Mouse (Mus musculus): ENCODE measurements at regions not wholly inside any gene's neighbourhood (a gene's known extent, or its start where the extent isn't known, plus 50 kb on each side); places are given as distances from the start of the nearest gene placed in this dataset.
"Not testable (repeated sequence)": the region's sequence is repeated elsewhere in the genome, so short reads cannot be mapped to it uniquely, and the experiment has no call there.

DNA sequence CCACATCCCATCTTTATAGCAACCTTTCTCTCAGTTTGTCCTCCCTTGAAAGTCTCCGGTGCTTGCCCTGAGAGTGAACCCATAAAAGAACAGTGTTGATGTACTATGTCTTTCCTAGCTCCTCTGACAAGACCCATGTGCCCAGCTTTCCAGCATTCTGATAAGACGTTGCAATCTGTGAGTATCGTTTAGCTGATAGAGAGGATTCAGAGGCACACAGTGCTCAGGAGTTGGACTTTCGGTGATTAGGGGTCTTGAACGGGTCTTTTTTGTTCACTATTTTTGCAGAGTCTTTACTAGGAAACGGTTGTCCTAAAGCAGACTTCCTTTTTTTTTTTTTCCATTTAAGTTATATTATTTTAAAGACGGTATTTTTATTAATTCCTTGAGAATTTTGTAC, 122.3 kb upstream of the Cpsf6 start:
- H3K27ac ChIP-seq: no peak overlapping the region
- H3K36me3 ChIP-seq (ENCODE audit: inconsistent target): no peaks in the 10 kb centered on the region
- WGBS (ENCODE audit: missing documents): 83% methylated on average over 7 of the region's 7 CpGs
- no peak overlapping the region for H3K4me3 ChIP-seq (ENCODE audit: inconsistent target)
- no peaks in the 10 kb centered on the region for H3K79me2 ChIP-seq (ENCODE audit: inconsistent target)

- no peaks in the 10 kb centered on the region for H3K79me2 ChIP-seq (ENCODE audit: inconsistent target)
- no peak overlapping the region for H3K27ac ChIP-seq
- WGBS (ENCODE audit: missing documents): 100% methylated on average over 1 of the region's 1 CpGs
- H3K4me3 ChIP-seq (ENCODE audit: inconsistent target): no peak overlapping the region
- H3K36me3 ChIP-seq (ENCODE audit: inconsistent target): no peaks in the 10 kb centered on the region
Measured at GRCm38 (mm10) chr10:117501426-117501825, 121.6 kb upstream of the Cpsf6 start.

DNA sequence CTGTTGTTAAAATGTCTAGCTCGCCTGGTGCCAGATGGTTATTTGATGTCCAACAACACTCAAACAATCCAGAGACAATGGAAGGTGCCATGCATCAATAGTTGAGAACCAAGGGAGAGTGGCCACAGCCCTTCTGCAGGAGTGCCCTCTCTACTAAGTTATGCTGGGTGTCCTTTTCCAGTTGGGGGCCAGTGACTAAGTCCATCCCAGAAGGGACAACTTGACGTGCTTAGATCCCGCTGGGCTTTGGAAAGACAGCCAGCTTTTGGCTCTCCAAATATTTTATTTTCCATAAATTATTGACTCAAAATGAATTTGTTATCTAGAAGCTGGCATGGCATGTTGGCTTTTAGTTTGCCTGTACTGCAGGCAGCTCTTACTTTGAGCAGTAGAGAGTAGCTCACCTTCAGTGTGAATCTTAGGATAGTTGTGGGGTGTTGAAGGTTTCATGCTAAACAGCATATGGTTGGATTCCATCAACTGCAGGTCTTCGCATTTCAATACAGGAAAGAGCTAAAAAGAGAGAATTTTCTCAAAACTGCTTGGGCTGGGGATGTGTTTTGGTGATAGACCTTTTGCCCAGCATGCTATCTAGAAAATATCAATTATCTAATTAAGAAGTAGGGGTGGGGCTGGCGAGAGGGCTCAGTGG, 120.8 kb upstream of the Cpsf6 start:
- H3K79me2 ChIP-seq (ENCODE audit: inconsistent target): no peaks in the 10 kb centered on the region
- H3K4me3 ChIP-seq (ENCODE audit: inconsistent target): no peak overlapping the region
- WGBS (ENCODE audit: missing documents): 93% methylated on average over 5 of the region's 5 CpGs
- H3K27ac ChIP-seq: no peak overlapping the region
- no peaks in the 10 kb centered on the region for H3K36me3 ChIP-seq (ENCODE audit: inconsistent target)

- Histone ChIP-seq H3K79me2 (ENCODE audit: inconsistent target) (no peaks in the 10 kb centered on the region), H3K36me3 (ENCODE audit: inconsistent target) (no peaks in the 10 kb centered on the region), H3K4me3 (ENCODE audit: inconsistent target) (no peak overlapping the region), H3K27ac (no peak overlapping the region)
- WGBS (ENCODE audit: missing documents): 94% methylated on average over 6 of the region's 6 CpGs
Measured at GRCm38 (mm10) chr10:117499864-117500453, 120.1 kb upstream of the Cpsf6 start.

GRCm38 (mm10) chr10:117499177-117499863, 119.5 kb upstream of the Cpsf6 start:
- WGBS (ENCODE audit: missing documents): 90% methylated on average over 6 of the region's 8 CpGs
- no peaks in the 10 kb centered on the region for H3K36me3 ChIP-seq (ENCODE audit: inconsistent target)
- H3K4me3 ChIP-seq (ENCODE audit: inconsistent target): no peak overlapping the region
- H3K27ac ChIP-seq: no peak overlapping the region
- no peaks in the 10 kb centered on the region for H3K79me2 ChIP-seq (ENCODE audit: inconsistent target)

- Histone ChIP-seq H3K79me2 (ENCODE audit: inconsistent target) (no peaks in the 10 kb centered on the region), H3K4me3 (ENCODE audit: inconsistent target) (no peak overlapping the region), H3K27ac (no peak overlapping the region), H3K36me3 (ENCODE audit: inconsistent target) (no peaks in the 10 kb centered on the region)
- 84% methylated on average over 6 of the region's 6 CpGs for WGBS (ENCODE audit: missing documents)
Measured at GRCm38 (mm10) chr10:117498497-117498896, 118.7 kb upstream of the Cpsf6 start.

DNA sequence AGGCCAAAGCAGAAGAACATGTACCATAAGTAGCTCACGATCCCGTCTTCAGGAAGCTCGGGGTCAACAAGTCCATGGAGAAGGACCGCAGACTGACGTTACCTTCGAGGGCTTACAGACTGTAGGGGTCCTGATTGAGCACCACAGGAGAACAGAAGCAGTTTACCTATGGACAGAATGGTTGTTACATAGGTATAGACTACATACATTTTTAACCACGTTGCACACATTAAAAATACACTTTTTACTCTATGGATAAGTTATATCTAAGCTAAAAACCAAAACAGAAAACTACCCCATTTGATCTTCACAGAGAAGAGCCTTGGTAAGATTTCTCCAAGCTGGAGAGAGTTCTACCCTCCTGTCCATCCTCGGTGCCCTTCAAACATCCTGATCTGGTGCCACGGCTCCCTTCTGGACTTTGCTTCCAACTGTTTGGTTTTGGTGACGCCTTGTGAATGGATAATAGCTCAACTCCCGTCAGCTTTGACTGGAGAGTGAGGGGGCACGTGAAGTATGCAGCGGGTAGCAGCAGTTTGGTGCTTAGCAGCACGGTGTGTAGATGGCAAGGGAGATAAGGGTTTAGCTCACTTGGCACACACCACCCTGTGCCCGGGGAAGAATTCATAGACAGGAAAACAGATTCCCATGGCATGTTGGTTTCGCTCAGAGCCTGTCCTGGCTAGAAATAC, 117.9 kb upstream of the Cpsf6 start:
- WGBS (ENCODE audit: missing documents): 82% methylated on average over 16 of the region's 16 CpGs
- Histone ChIP-seq H3K4me3 (ENCODE audit: inconsistent target) (no peak overlapping the region), H3K36me3 (ENCODE audit: inconsistent target) (no peaks in the 10 kb centered on the region), H3K79me2 (ENCODE audit: inconsistent target) (no peaks in the 10 kb centered on the region), H3K27ac (no peak overlapping the region)

GRCm38 (mm10) chr10:117497082-117497481, 117.3 kb upstream of the Cpsf6 start:
- H3K27ac ChIP-seq; H3K79me2 ChIP-seq (ENCODE audit: inconsistent target); H3K4me3 ChIP-seq (ENCODE audit: inconsistent target); H3K36me3 ChIP-seq (ENCODE audit: inconsistent target): not testable (repeated sequence)
- 100% methylated on average over 1 of the region's 1 CpGs for WGBS (ENCODE audit: missing documents)

GRCm38 (mm10) chr10:117496064-117497011, 116.5 kb upstream of the Cpsf6 start:
- H3K27ac ChIP-seq: no peak overlapping the region
- H3K36me3 ChIP-seq (ENCODE audit: inconsistent target): no peaks in the 10 kb centered on the region
- no peak overlapping the region for H3K4me3 ChIP-seq (ENCODE audit: inconsistent target)
- WGBS (ENCODE audit: missing documents): 92% methylated on average over 21 of the region's 21 CpGs
- no peaks in the 10 kb centered on the region for H3K79me2 ChIP-seq (ENCODE audit: inconsistent target)

- Histone ChIP-seq H3K79me2 (ENCODE audit: inconsistent target) (no peaks in the 10 kb centered on the region), H3K36me3 (ENCODE audit: inconsistent target) (no peaks in the 10 kb centered on the region), H3K27ac (no peak overlapping the region), H3K4me3 (ENCODE audit: inconsistent target) (no peak overlapping the region)
- 22% methylated on average over 18 of the region's 18 CpGs for WGBS (ENCODE audit: missing documents)
Measured at GRCm38 (mm10) chr10:117494171-117494701, 114.4 kb upstream of the Cpsf6 start.

- 20% methylated on average over 1 of the region's 5 CpGs for WGBS (ENCODE audit: missing documents)
- Histone ChIP-seq H3K79me2 (ENCODE audit: inconsistent target) (no peaks in the 10 kb centered on the region), H3K27ac (no peak overlapping the region), H3K4me3 (ENCODE audit: inconsistent target) (no peak overlapping the region), H3K36me3 (ENCODE audit: inconsistent target) (no peaks in the 10 kb centered on the region)
Measured at GRCm38 (mm10) chr10:117493824-117494121, 114.0 kb upstream of the Cpsf6 start.

- H3K4me3 ChIP-seq (ENCODE audit: inconsistent target): no peak overlapping the region
- WGBS (ENCODE audit: missing documents): 100% methylated on average over 3 of the region's 3 CpGs
- H3K36me3 ChIP-seq (ENCODE audit: inconsistent target): no peaks in the 10 kb centered on the region
- H3K27ac ChIP-seq: no peak overlapping the region
- no peaks in the 10 kb centered on the region for H3K79me2 ChIP-seq (ENCODE audit: inconsistent target)
Measured at GRCm38 (mm10) chr10:117493091-117493823, 113.4 kb upstream of the Cpsf6 start.

GRCm38 (mm10) chr10:117492391-117492990, 112.7 kb upstream of the Cpsf6 start:
- Histone ChIP-seq H3K4me3 (ENCODE audit: inconsistent target) (no peak overlapping the region), H3K27ac (no peak overlapping the region), H3K36me3 (ENCODE audit: inconsistent target) (no peaks in the 10 kb centered on the region), H3K79me2 (ENCODE audit: inconsistent target) (no peaks in the 10 kb centered on the region)
- WGBS (ENCODE audit: missing documents): 98% methylated on average over 5 of the region's 5 CpGs
